Mouse (Mus musculus) heart, postnatal 0 days (tissue): ENCODE data around the gene Arhgap15.

Experiments
- CTCF ChIP-seq: IDR thresholded peaks from 2 replicates; pipeline ENCODE4 v1.5.1; 2016; ENCODE audit warnings: antibody characterized with exemption, control low read depth, low read depth
- EP300 ChIP-seq: IDR thresholded peaks from 2 replicates; pipeline ENCODE4 v1.6.1; 2016; ENCODE audit warnings: antibody characterized with exemption, low read depth

DNA sequence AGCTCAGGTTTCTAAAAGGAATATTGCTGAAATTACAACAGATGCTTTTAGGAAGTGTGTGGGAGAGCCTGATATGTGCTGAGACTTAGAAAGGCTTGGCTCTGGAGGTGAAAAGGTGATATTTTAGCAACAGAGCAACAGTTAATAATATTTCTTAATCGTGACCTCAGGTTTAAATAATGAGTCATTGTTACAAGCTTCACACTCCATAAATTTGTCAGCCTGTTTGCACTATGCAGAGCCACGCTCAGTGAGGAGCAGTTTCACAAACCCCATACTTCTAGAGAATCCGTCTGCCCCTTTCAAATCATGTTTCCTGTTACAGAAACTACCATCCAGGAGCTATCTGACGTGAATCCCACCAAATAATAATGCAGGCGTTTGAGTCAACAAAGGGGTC, 213.8 kb downstream of the Arhgap15 start:
- no peak for TF ChIP-seq CTCF
- no peak for TF ChIP-seq EP300
